Mouse (Mus musculus): ENCODE data around the gene Pmpcb. TPM values are rescaled to one million over a fixed set of nuclear protein-coding genes. Genes with fewer than 3 reads are reported as not detected.
A peak's percentile ranks its signal among the peaks of the same experiment; 100 is the strongest.
"Not testable (repeated sequence)": the region's sequence is repeated elsewhere in the genome, so short reads cannot be mapped to it uniquely, and the experiment has no call there.

Gene Pmpcb
- polyA plus RNA-seq, 1 experiment from 2014 or later, result 43.6 TPM

DNA sequence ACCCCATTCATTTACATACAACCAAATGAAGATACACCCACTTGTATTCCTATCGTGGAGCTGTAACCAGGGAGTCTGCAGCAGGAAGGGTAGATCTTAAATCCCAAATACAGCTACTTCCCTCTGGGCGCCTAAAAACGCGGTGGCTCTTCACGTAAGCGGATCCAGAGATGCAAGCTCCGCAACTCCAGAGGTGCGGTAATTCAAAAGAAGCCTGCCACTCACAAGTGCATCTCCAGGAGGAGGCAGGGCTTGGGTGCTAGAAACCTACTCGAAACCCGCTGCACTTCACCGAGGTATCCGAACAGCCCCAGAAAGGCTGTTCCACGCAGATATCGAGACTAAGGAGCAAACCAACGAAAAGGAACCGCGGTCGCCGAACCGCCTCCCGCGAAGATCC lies 36.0 kb upstream of the Pmpcb start:
- under 1% methylated on average over 22 of the region's 22 CpGs for WGBS (ENCODE audit: insufficient replicate concordance)
- Histone ChIP-seq H3K4me1 (ENCODE audit: insufficient read depth) (peaks cover 10% of the 10 kb centered on the region), H3K27ac (ENCODE audit: low read depth) (peak overlapping the region; percentile 58; the same call in 1 of the 2 replicates), H3K4me3 (ENCODE audit: low read depth, low read length) (peak overlapping the region; percentile 62), H3K9ac (replicated peaks) (peak overlapping the region; percentile 77), H3K36me3 (replicated peaks; ENCODE audit: insufficient read depth, low read length) (no peaks in the 10 kb centered on the region), H3K4me2 (ENCODE audit: low read depth, low read length) (peak overlapping the region; percentile 99), H3K9me3 (ENCODE audit: low read length) (no peaks in the 10 kb centered on the region), H3K27me3 (ENCODE audit: insufficient read depth, low read length) (no peaks in the 10 kb centered on the region)
- ATAC-seq, result peak; percentile 16
- no peak for DNase-seq
- TF ChIP-seq EP300 (IDR thresholded peaks at IDR 0.05; ENCODE audit: low read depth) (no peak), CTCF (IDR thresholded peaks at IDR 0.05; ENCODE audit: low read depth) (no peak)

DNA sequence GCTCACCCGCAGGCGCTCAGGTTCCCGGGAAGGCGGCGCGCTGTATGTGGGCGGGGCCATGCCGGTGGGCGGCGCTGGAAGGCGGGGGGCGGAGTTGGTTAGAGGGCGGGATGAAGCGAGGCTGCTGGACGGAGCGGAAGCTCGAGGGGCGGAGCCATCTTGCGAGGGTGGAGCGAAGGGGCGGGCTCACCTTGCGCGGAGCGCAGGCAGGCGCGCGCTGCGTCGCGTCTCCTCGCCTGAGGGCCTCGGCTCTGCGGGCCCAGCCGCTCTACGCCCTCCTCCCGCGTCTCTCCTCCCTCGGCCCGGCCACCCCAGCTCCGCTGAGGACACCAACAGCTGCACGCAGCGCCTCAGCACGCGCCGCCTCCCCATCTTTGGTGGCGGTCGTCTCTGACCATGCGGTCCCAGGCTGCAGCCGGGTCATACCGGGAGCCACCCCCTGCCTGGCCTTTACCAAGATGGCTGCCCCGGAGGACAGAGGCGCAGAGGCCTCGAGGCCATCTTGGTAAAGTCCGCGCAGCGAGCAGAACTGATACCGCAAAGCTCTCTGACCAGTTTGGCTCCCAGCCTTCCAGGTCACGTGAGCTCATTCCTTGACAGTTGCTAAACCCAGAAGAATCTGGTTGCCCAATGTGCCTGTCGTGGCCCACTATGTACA lies 35.5 kb upstream of the Pmpcb start, which contains the start of gene Napepld:
Gene Napepld (minus strand): TSS at position 46 of the 658 bp plus-strand sequence.
- no peaks in the 10 kb centered on the region for H3K9me3 ChIP-seq (ENCODE audit: low read length)

DNA sequence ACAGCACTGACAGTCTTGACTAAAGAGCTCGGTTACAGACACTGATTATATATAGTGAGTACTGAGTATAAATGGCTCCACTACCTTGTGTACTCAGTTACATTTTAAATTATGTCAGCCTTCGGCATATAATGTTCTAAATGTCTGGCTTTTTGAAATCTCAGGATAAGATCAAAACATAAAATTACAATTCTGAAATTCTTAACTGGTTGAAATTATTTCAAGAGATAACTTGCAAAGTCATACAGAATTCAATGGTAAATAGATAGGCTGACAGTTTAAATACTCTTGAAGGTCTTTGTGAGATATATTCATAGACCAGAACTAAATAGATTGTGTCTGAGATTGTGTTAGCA lies 35.0 kb upstream of the Pmpcb start:
- H3K4me3 ChIP-seq (ENCODE audit: low read depth, low read length), result peak overlapping the region; percentile 62
- no peaks in the 10 kb centered on the region for H3K27me3 ChIP-seq (ENCODE audit: insufficient read depth, low read length)
- ATAC-seq (no peak), DNase-seq (no peak)
- no peaks in the 10 kb centered on the region; the same call in 1 of the 2 replicates for H3K9me3 ChIP-seq (ENCODE audit: low read length)
- H3K4me2 ChIP-seq (ENCODE audit: low read depth, low read length), result peak overlapping the region; percentile 99
- H3K27ac ChIP-seq (ENCODE audit: low read depth), result peak overlapping the region; percentile 95
- no peaks in the 10 kb centered on the region for H3K36me3 ChIP-seq (replicated peaks; ENCODE audit: insufficient read depth, low read length)
- H3K9ac ChIP-seq (replicated peaks), result peak overlapping the region; percentile 76
- 49% methylated on average over 2 of the region's 2 CpGs for WGBS (ENCODE audit: insufficient replicate concordance)
- no peak for TF ChIP-seq EP300 (IDR thresholded peaks at IDR 0.05; ENCODE audit: low read depth)
- TF ChIP-seq CTCF (IDR thresholded peaks at IDR 0.05; ENCODE audit: low read depth), result no peak
- H3K4me1 ChIP-seq (ENCODE audit: insufficient read depth), result peaks cover 10% of the 10 kb centered on the region

More for the DNA sequence above, 35.5 kb upstream of the Pmpcb start, which contains the start of gene Napepld:
- under 1% methylated on average over 36 of the region's 59 CpGs for WGBS (ENCODE audit: insufficient replicate concordance)
- no peak for TF ChIP-seq EP300 (IDR thresholded peaks at IDR 0.05; ENCODE audit: low read depth)
- no peak for TF ChIP-seq CTCF (IDR thresholded peaks at IDR 0.05; ENCODE audit: low read depth)
- DNase-seq (peak; percentile 100), ATAC-seq (peak; percentile 98)
- Histone ChIP-seq H3K9ac (replicated peaks) (peak within 1 kb of the TSS; percentile 77), H3K36me3 (replicated peaks; ENCODE audit: insufficient read depth, low read length) (no peaks in the 10 kb centered on the region), H3K4me1 (ENCODE audit: insufficient read depth) (peaks cover 10% of the 10 kb centered on the region), H3K27me3 (ENCODE audit: insufficient read depth, low read length) (no peaks in the 10 kb centered on the region), H3K27ac (ENCODE audit: low read depth) (peak within 1 kb of the TSS; percentile 95), H3K4me3 (ENCODE audit: low read depth, low read length) (peak within 1 kb of the TSS; percentile 62), H3K4me2 (ENCODE audit: low read depth, low read length) (peak within 1 kb of the TSS; percentile 99)

DNA sequence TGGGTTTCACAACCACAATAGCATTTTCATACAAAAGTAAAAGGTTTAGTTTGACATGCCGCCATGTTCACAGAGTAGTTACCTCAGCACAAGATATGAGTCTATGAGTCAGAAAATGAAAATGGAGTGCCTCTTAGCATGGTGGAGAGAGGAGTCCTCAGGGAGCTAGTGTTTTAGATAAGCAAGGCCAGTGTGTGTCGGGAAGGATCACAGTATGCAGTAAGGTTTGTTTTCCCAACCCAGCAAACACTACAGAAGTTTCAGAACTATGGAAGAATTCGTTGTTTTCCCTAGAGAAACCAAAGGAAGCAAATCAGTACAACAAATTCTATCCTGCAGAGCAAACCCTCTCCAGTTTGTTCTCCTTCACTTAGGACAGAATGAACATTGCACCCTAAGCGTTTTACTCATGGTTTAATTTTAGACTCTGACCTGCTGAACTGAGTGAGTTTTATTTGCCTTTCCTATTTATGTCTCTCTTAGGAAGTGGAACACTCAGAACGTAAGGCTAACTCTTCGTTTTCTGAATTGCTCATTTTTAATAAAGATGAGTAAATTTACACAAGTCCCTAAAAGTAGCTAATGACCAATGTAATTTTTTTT lies 34.0 kb upstream of the Pmpcb start:
- no peak for TF ChIP-seq EP300 (IDR thresholded peaks at IDR 0.05; ENCODE audit: low read depth)
- TF ChIP-seq CTCF (IDR thresholded peaks at IDR 0.05; ENCODE audit: low read depth), result no peak

DNA sequence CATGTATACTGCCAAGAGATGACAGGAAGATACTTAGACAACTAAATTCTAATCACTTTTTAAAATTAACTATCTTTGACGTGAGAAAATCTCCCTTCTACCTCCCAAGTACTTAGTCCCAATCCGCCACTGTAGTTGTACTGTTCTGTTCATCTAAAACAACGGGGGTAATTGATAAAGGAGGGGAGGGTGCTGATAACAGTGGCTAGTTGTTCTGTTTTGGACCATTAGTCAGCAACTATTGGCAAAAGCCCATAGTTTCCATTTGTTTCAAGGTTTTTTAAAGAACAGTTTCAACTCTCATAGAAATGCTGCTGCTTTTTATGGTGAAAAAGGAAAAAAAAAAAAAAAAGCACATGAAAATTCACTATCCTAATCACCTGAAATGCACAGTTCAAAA lies 33.2 kb upstream of the Pmpcb start:
- H3K9me3 ChIP-seq (ENCODE audit: low read length), result no peaks in the 10 kb centered on the region; the same call in 1 of the 2 replicates
- no peak overlapping the region for H3K4me2 ChIP-seq (ENCODE audit: low read depth, low read length)
- 62% methylated on average over 3 of the region's 3 CpGs for WGBS (ENCODE audit: insufficient replicate concordance)
- H3K4me3 ChIP-seq (ENCODE audit: low read depth, low read length), result no peak overlapping the region
- ATAC-seq (no peak), DNase-seq (no peak)
- H3K4me1 ChIP-seq (ENCODE audit: insufficient read depth), result peaks cover 10% of the 10 kb centered on the region
- no peak overlapping the region for H3K27ac ChIP-seq (ENCODE audit: low read depth)
- no peaks in the 10 kb centered on the region for H3K36me3 ChIP-seq (replicated peaks; ENCODE audit: insufficient read depth, low read length)
- TF ChIP-seq EP300 (IDR thresholded peaks at IDR 0.05; ENCODE audit: low read depth), result no peak
- TF ChIP-seq CTCF (IDR thresholded peaks at IDR 0.05; ENCODE audit: low read depth), result no peak
- no peak overlapping the region for H3K9ac ChIP-seq (replicated peaks)
- H3K27me3 ChIP-seq (ENCODE audit: insufficient read depth, low read length), result no peaks in the 10 kb centered on the region

More for the DNA sequence above, 34.0 kb upstream of the Pmpcb start:
- Histone ChIP-seq H3K27ac (ENCODE audit: low read depth) (peak overlapping the region; percentile 60; the same call in 1 of the 2 replicates), H3K4me1 (ENCODE audit: insufficient read depth) (peaks cover 10% of the 10 kb centered on the region), H3K9me3 (ENCODE audit: low read length) (no peaks in the 10 kb centered on the region; the same call in 1 of the 2 replicates), H3K36me3 (replicated peaks; ENCODE audit: insufficient read depth, low read length) (no peaks in the 10 kb centered on the region), H3K9ac (replicated peaks) (no peak overlapping the region), H3K4me3 (ENCODE audit: low read depth, low read length) (no peak overlapping the region), H3K4me2 (ENCODE audit: low read depth, low read length) (no peak overlapping the region), H3K27me3 (ENCODE audit: insufficient read depth, low read length) (no peaks in the 10 kb centered on the region)
- WGBS (ENCODE audit: insufficient replicate concordance), result 60% methylated on average over 6 of the region's 6 CpGs
- ATAC-seq (no peak), DNase-seq (no peak)

DNA sequence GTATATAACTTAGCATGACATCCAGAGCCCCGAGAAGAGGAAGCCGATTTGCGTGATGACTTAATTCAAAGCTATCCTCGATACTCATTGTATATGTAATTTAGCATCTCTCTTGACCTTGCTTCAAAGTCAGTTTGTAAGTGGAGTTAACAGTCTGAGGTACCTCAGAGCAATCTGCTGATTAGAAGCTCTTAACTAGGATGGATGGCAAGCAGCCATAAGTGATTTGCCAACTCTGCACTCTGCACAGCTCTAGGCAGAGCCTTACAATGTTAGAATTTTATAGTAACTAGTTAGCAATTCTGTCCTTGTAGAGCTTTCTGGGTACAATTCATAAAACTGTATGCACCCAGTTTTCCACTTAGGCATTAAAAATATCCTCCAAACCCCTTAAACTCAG lies 30.4 kb upstream of the Pmpcb start:
- H3K9me3 ChIP-seq (ENCODE audit: low read length), result no peaks in the 10 kb centered on the region; the same call in 1 of the 2 replicates
- peaks cover 5% of the 10 kb centered on the region; the same call in 1 of the 2 replicates for H3K4me1 ChIP-seq (ENCODE audit: insufficient read depth)
- ATAC-seq (no peak), DNase-seq (no peak)
- no peaks in the 10 kb centered on the region for H3K27me3 ChIP-seq (ENCODE audit: insufficient read depth, low read length)
- TF ChIP-seq EP300 (IDR thresholded peaks at IDR 0.05; ENCODE audit: low read depth) (no peak), CTCF (IDR thresholded peaks at IDR 0.05; ENCODE audit: low read depth) (no peak)
- 93% methylated on average over 4 of the region's 4 CpGs for WGBS (ENCODE audit: insufficient replicate concordance)
- no peak overlapping the region for H3K27ac ChIP-seq (ENCODE audit: low read depth)
- H3K36me3 ChIP-seq (replicated peaks; ENCODE audit: insufficient read depth, low read length), result no peaks in the 10 kb centered on the region
- no peak overlapping the region for H3K4me2 ChIP-seq (ENCODE audit: low read depth, low read length)
- H3K4me3 ChIP-seq (ENCODE audit: low read depth, low read length), result no peak overlapping the region
- H3K9ac ChIP-seq (replicated peaks), result no peak overlapping the region

DNA sequence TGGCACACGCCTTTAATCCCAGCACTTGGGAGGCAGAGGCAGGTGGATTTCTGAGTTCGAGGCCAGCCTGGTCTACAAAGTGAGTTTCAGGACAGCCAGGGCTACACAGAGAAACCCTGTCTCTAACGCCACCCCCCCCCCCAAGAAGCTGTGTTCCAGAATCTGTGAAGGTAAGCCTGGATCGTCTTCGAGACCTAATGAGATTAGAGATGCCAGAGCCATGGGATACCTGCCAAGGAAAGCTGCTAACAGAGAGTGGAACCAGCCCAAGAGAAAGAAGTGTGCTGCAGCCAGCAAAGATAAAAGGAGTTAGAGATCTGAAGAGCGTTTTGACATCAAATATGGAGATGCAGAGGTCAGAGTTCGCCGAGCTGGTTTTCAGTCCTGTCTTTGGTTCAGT lies 28.9 kb upstream of the Pmpcb start:
- H3K27me3 ChIP-seq (ENCODE audit: insufficient read depth, low read length); H3K4me2 ChIP-seq (ENCODE audit: low read depth, low read length); H3K9ac ChIP-seq (replicated peaks); H3K4me1 ChIP-seq (ENCODE audit: insufficient read depth); H3K36me3 ChIP-seq (replicated peaks; ENCODE audit: insufficient read depth, low read length); H3K4me3 ChIP-seq (ENCODE audit: low read depth, low read length); H3K9me3 ChIP-seq (ENCODE audit: low read length); ATAC-seq; DNase-seq; H3K27ac ChIP-seq (ENCODE audit: low read depth): not testable (repeated sequence)
- WGBS (ENCODE audit: insufficient replicate concordance), result 78% methylated on average over 8 of the region's 8 CpGs
